Comparison of ENCODE assay signal across 24 mouse cellular contexts in the genomic region with DNA sequence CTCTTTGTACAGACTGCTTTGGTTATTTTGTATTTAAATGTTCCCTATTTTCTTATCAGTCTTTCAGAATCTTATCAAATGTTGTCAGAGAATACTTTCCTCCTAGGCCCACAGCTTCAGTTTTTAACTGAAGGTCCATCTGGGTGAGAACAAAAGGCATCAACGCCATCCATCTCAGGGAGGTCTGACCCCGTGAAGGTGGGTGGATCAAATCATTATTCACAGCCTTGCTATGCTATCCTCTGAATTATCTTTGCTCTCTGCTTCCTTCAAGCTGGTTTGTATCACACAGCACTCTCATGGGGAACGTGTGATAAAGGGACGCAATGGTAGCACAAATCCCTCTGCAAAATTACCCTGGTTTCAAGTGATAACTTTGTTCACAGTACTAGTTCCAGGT. TPM values are rescaled to one million over a fixed set of nuclear protein-coding genes. Genes with fewer than 3 reads are reported as not detected.
"Had no signal": no experiment of that assay in that cellular context is flagged by ENCODE, and none has a peak within 500 bp of the region (broad histone marks: within the 10 kb centered on the region; RNA-seq: fewer than 3 reads in every experiment).

No protein-coding gene starts in this region.

- DNase-seq: retina, postnatal 1 day; right cerebral cortex, adult 18-20 months; right cerebral cortex, postnatal 14 days; right cerebral cortex, postnatal 25 days; right cerebral cortex, postnatal 4 days; spleen, adult 18-20 months; thymus, adult 18-20 months; thymus, adult 2 months; thymus, postnatal 14 days; thymus, postnatal 25 days; thymus, postnatal 36 days; thymus, postnatal 4 days had no signal

- H3K27ac ChIP-seq: neural tube, embryonic 13.5 days; neural tube, embryonic 15.5 days; stomach, embryonic 15.5 days; stomach, postnatal 0 days had no signal

- H3K9ac ChIP-seq: neural tube, embryonic 13.5 days; neural tube, embryonic 15.5 days; stomach, embryonic 15.5 days had no signal

- H3K27me3 ChIP-seq: neural tube, embryonic 13.5 days; neural tube, embryonic 15.5 days; stomach, embryonic 15.5 days had no signal

- H3K4me3 ChIP-seq: neural tube, embryonic 13.5 days; neural tube, embryonic 15.5 days; stomach, embryonic 15.5 days had no signal

- H3K4me2 ChIP-seq: neural tube, embryonic 13.5 days; neural tube, embryonic 15.5 days; stomach, embryonic 15.5 days had no signal

- H3K4me1 ChIP-seq: neural tube, embryonic 13.5 days; neural tube, embryonic 15.5 days; stomach, embryonic 15.5 days had no signal

- H3K9me3 ChIP-seq: neural tube, embryonic 13.5 days; neural tube, embryonic 15.5 days; stomach, embryonic 15.5 days had no signal

- H3K36me3 ChIP-seq: neural tube, embryonic 13.5 days; neural tube, embryonic 15.5 days; stomach, embryonic 15.5 days had no signal

RNA-seq across cellular contexts. Expression of gene Npsr1, which starts 59.5 kb away (rescaled TPM):
- total RNA-seq: neutrophil, adult 5-6 weeks had no signal
- polyA plus RNA-seq: neural tube, embryonic 13.5 days; neural tube, embryonic 14.5 days; small intestine, adult 2 months; spleen, adult 2 months; stomach, embryonic 14.5 days; stomach, embryonic 15.5 days; stomach, embryonic 16.5 days; stomach, postnatal 0 days; testis, adult 2 months; urinary bladder, adult 2 months had no signal
